34 mouse cellular contexts compared by ENCODE assay signal in genomic region chr13:100789083-100789482, GRCm38 (mm10). TPM values are rescaled to one million over a fixed set of nuclear protein-coding genes. Genes with fewer than 3 reads are reported as not detected.
A peak's percentile ranks its signal among the peaks of the same experiment; 100 is the strongest.
DNase-seq lines count a peak whose midpoint lies in the region; ATAC-seq lines count a peak whose summit lies in the region.
"Had no signal": no experiment of that assay in that cellular context is flagged by ENCODE, and none has a peak within 500 bp of the region (broad histone marks: within the 10 kb centered on the region; RNA-seq: fewer than 3 reads in every experiment).

No protein-coding gene starts in this region.

- 79% methylated on average over 3 of the region's 3 CpGs for WGBS in heart, embryonic 10.5 days
- 79% methylated on average over 3 of the region's 3 CpGs for WGBS in kidney, embryonic 14.5 days
- 76% methylated on average over 3 of the region's 3 CpGs for WGBS in liver, embryonic 12.5 days (ENCODE audit: insufficient replicate concordance)

- H3K27ac ChIP-seq in heart, embryonic 10.5 days = no peak overlapping the region
- H3K27ac ChIP-seq in kidney, embryonic 14.5 days (ENCODE audit: low read depth, low read length) = no peak overlapping the region
- H3K27ac ChIP-seq in liver, embryonic 12.5 days = no peak overlapping the region
- H3K27ac ChIP-seq: embryonic facial prominence, embryonic 10.5 days; embryonic facial prominence, embryonic 13.5 days; forebrain, embryonic 10.5 days; forebrain, embryonic 13.5 days; heart, embryonic 15.5 days; hindbrain, embryonic 10.5 days; hindbrain, embryonic 14.5 days had no signal

- H3K9me3 ChIP-seq in heart, embryonic 10.5 days = no peaks in the 10 kb centered on the region
- peaks cover 4% of the 10 kb centered on the region; the same call in 1 of the 2 replicates for H3K9me3 ChIP-seq in kidney, embryonic 14.5 days (ENCODE audit: control insufficient read depth, low read length)
- no peaks in the 10 kb centered on the region for H3K9me3 ChIP-seq in liver, embryonic 12.5 days (replicated peaks)
- H3K9me3 ChIP-seq: embryonic facial prominence, embryonic 10.5 days; embryonic facial prominence, embryonic 13.5 days; forebrain, embryonic 10.5 days; forebrain, embryonic 13.5 days; G1E; heart, embryonic 12.5 days; heart, embryonic 15.5 days; hindbrain, embryonic 10.5 days had no signal

- H3K4me2 ChIP-seq in kidney, embryonic 14.5 days (replicated peaks; ENCODE audit: low read depth, low read length) = no peak overlapping the region
- H3K4me2 ChIP-seq in liver, embryonic 12.5 days = no peak overlapping the region
- H3K4me2 ChIP-seq: embryonic facial prominence, embryonic 13.5 days; forebrain, embryonic 13.5 days; heart, embryonic 12.5 days; heart, embryonic 15.5 days; hindbrain, embryonic 14.5 days had no signal

- DNase-seq in heart, embryonic 10.5 days (ENCODE audit: low spot score) = peak; percentile 42
- no peak for DNase-seq in heart, adult 9 months (ENCODE audit: low spot score in 2 of 2)
- DNase-seq in kidney, adult 9 months = peak; percentile 15
- DNase-seq in ZHBTc4 (ENCODE audit: low read depth, low spot score) = peak; percentile 51
- DNase-seq in urinary bladder, postnatal 25 days (ENCODE audit: low spot score) = no peak
- DNase-seq: adrenal gland, adult 2 months; adrenal gland, postnatal 14 days; B cell, adult 2 months; cerebellum, adult 11-12 months; cerebellum, adult 8-10 months; cerebellum, postnatal 10 days; cerebellum, postnatal 36 days; embryo, embryonic 11 days; gastrocnemius, postnatal 10 days; gastrocnemius, postnatal 36 days; heart, adult 18-20 months; heart, postnatal 10 days; heart, postnatal 36 days had no signal

- no peak overlapping the region for H3K9ac ChIP-seq in kidney, embryonic 14.5 days (ENCODE audit: low read depth, low read length)
- no peak overlapping the region for H3K9ac ChIP-seq in liver, embryonic 12.5 days
- H3K9ac ChIP-seq: embryonic facial prominence, embryonic 13.5 days; forebrain, embryonic 13.5 days; heart, embryonic 12.5 days; heart, embryonic 15.5 days; hindbrain, embryonic 14.5 days had no signal

- no peak overlapping the region for H3K4me3 ChIP-seq in heart, embryonic 10.5 days
- H3K4me3 ChIP-seq in kidney, embryonic 14.5 days (ENCODE audit: low read length) = no peak overlapping the region
- H3K4me3 ChIP-seq in liver, embryonic 12.5 days = no peak overlapping the region
- H3K4me3 ChIP-seq: embryonic facial prominence, embryonic 10.5 days; embryonic facial prominence, embryonic 13.5 days; erythroblast, embryonic 14.5 days; forebrain, embryonic 10.5 days; forebrain, embryonic 13.5 days; heart, embryonic 12.5 days; heart, embryonic 15.5 days; hindbrain, embryonic 10.5 days had no signal

- no peak for ATAC-seq in kidney, embryonic 14.5 days (ENCODE audit: low FRiP score, low TSS enrichment)
- no peak for ATAC-seq in liver, embryonic 12.5 days
- ATAC-seq: forebrain, embryonic 13.5 days; forebrain, embryonic 16.5 days; intestine, postnatal 0 days; Patski had no signal

- H3K27me3 ChIP-seq in heart, embryonic 10.5 days (ENCODE audit: insufficient read depth, poor library complexity, severe bottlenecking) = no peaks in the 10 kb centered on the region
- H3K27me3 ChIP-seq in kidney, embryonic 14.5 days (ENCODE audit: control insufficient read depth, insufficient read depth, low read length) = no peaks in the 10 kb centered on the region
- no peaks in the 10 kb centered on the region for H3K27me3 ChIP-seq in liver, embryonic 12.5 days (replicated peaks)
- H3K27me3 ChIP-seq: CH12.LX; embryonic facial prominence, embryonic 13.5 days; forebrain, embryonic 13.5 days; heart, embryonic 12.5 days; heart, embryonic 15.5 days; Patski had no signal

- peaks cover 10% of the 10 kb centered on the region for H3K36me3 ChIP-seq in heart, embryonic 10.5 days
- peaks cover 10% of the 10 kb centered on the region; the same call in 1 of the 2 replicates for H3K36me3 ChIP-seq in kidney, embryonic 14.5 days (ENCODE audit: control insufficient read depth, insufficient read depth, low read length)
- peaks cover 14% of the 10 kb centered on the region for H3K36me3 ChIP-seq in liver, embryonic 12.5 days
- H3K36me3 ChIP-seq: embryonic facial prominence, embryonic 13.5 days; heart, embryonic 15.5 days had no signal

- peaks cover 12% of the 10 kb centered on the region for H3K4me1 ChIP-seq in heart, embryonic 10.5 days
- peaks cover 10% of the 10 kb centered on the region for H3K4me1 ChIP-seq in kidney, embryonic 14.5 days (ENCODE audit: control insufficient read depth, insufficient read depth, low read length)
- peaks cover 31% of the 10 kb centered on the region for H3K4me1 ChIP-seq in liver, embryonic 12.5 days

RNA-seq across cellular contexts. Expression of gene Ccnb1, which starts 2.7 kb away (rescaled TPM):
- 295 and 306 TPM in 2 replicates for polyA plus RNA-seq in heart, embryonic 10.5 days (2016; fragmentation: Nextera tagmentation; extraction: Ambion mirVana)
- polyA plus RNA-seq in kidney, embryonic 14.5 days (2014; fragmentation: Nextera tagmentation; extraction: Ambion mirVana) = 289 and 315 TPM in 2 replicates
- 284 and 289 TPM in 2 replicates for polyA plus RNA-seq in liver, embryonic 12.5 days (2016; fragmentation: Nextera tagmentation; extraction: Ambion mirVana)

RNA-seq across cellular contexts. Expression of gene Cenph, which starts 13.4 kb away (rescaled TPM):
- polyA plus RNA-seq in heart, embryonic 10.5 days (2016; fragmentation: Nextera tagmentation; extraction: Ambion mirVana) = 28.9 and 38.1 TPM in 2 replicates
- polyA plus RNA-seq in kidney, embryonic 14.5 days (2014; fragmentation: Nextera tagmentation; extraction: Ambion mirVana) = 49.7 and 59.4 TPM in 2 replicates
- polyA plus RNA-seq in liver, embryonic 12.5 days (2016; fragmentation: Nextera tagmentation; extraction: Ambion mirVana) = 45.3 and 47.4 TPM in 2 replicates

RNA-seq across cellular contexts. Expression of gene Slc30a5, which starts 44.1 kb away (rescaled TPM):
- 39.0 and 45.6 TPM in 2 replicates for polyA plus RNA-seq in heart, embryonic 10.5 days (2016; fragmentation: Nextera tagmentation; extraction: Ambion mirVana)
- 33.9 and 65.9 TPM in 2 replicates for polyA plus RNA-seq in kidney, embryonic 14.5 days (2014; fragmentation: Nextera tagmentation; extraction: Ambion mirVana)
- 40.8 and 45.1 TPM in 2 replicates for polyA plus RNA-seq in liver, embryonic 12.5 days (2016; fragmentation: Nextera tagmentation; extraction: Ambion mirVana)

RNA-seq across cellular contexts. Expression of gene Mrps36, which starts 44.6 kb away (rescaled TPM):
- polyA plus RNA-seq in heart, embryonic 10.5 days (2016; fragmentation: Nextera tagmentation; extraction: Ambion mirVana) = 202 and 238 TPM in 2 replicates
- polyA plus RNA-seq in kidney, embryonic 14.5 days (2014; fragmentation: Nextera tagmentation; extraction: Ambion mirVana) = 171 and 182 TPM in 2 replicates
- polyA plus RNA-seq in liver, embryonic 12.5 days (2016; fragmentation: Nextera tagmentation; extraction: Ambion mirVana) = 174 and 179 TPM in 2 replicates

RNA-seq across cellular contexts. Expression of gene Cdk7, which starts 58.3 kb away (rescaled TPM):
- 86.2 and 106 TPM in 2 replicates for polyA plus RNA-seq in heart, embryonic 10.5 days (2016; fragmentation: Nextera tagmentation; extraction: Ambion mirVana)
- 111 and 112 TPM in 2 replicates for polyA plus RNA-seq in kidney, embryonic 14.5 days (2014; fragmentation: Nextera tagmentation; extraction: Ambion mirVana)
- 60.1 TPM in 2 replicates for polyA plus RNA-seq in liver, embryonic 12.5 days (2016; fragmentation: Nextera tagmentation; extraction: Ambion mirVana)

Comparison
In these comparisons a context has a peak if more than half of its experiments do, and no peak if none do; other contexts are left out.
1. DNase-seq: peak in heart, embryonic 10.5 days (single experiment), kidney, adult 9 months (single experiment) and ZHBTc4 (single experiment); none in heart, adult 9 months (0 of 2) and urinary bladder, postnatal 25 days (single experiment).